Mouse (Mus musculus): ENCODE data around the gene Wdr91. TPM values are rescaled to one million over a fixed set of nuclear protein-coding genes. Genes with fewer than 3 reads are reported as not detected.

The Wdr91 gene
- polyA plus RNA-seq (2016; fragmentation: Nextera tagmentation; extraction: Ambion mirVana), result 13.1 and 14.0 TPM in 2 replicates

- Histone ChIP-seq H3K9me3 (no peaks in the 10 kb centered on the region), H3K27me3 (replicated peaks) (no peaks in the 10 kb centered on the region), H3K9ac (peak within 1 kb of the TSS; percentile 69), H3K4me3 (peak within 1 kb of the TSS; percentile 76), H3K4me2 (replicated peaks) (peak within 1 kb of the TSS; percentile 77), H3K36me3 (peaks cover 22% of the 10 kb centered on the region), H3K27ac (no peak within 1 kb of the TSS), H3K4me1 (peaks cover 9% of the 10 kb centered on the region)
- peak; percentile 93 for ATAC-seq (ENCODE audit: low FRiP score, low read depth)
- under 1% methylated on average over 64 of the region's 64 CpGs for WGBS
Measured at GRCm38 (mm10) chr6:34910371-34911219, at the start of gene Wdr91. TSS of gene Wdr91 (minus strand) at chr6:34910876.

GRCm38 (mm10) chr6:34959131-34959530 is 48.5 kb upstream of the Wdr91 start:
- Histone ChIP-seq H3K9me3 (no peaks in the 10 kb centered on the region), H3K27ac (no peak overlapping the region), H3K9ac (no peak overlapping the region), H3K4me1 (peaks cover 4% of the 10 kb centered on the region; the same call in 1 of the 2 replicates), H3K36me3 (no peaks in the 10 kb centered on the region), H3K4me3 (no peak overlapping the region), H3K27me3 (replicated peaks) (no peaks in the 10 kb centered on the region), H3K4me2 (replicated peaks) (no peak overlapping the region)
- 88% methylated on average over 7 of the region's 7 CpGs for WGBS
- ATAC-seq (ENCODE audit: low FRiP score, low read depth), result no peak

GRCm38 (mm10) chr6:34955862-34956241 is 45.2 kb upstream of the Wdr91 start:
- H3K9me3 ChIP-seq, result no peaks in the 10 kb centered on the region
- H3K27me3 ChIP-seq (replicated peaks), result no peaks in the 10 kb centered on the region
- ATAC-seq (ENCODE audit: low FRiP score, low read depth), result no peak; the same call in 1 of the 2 replicates
- H3K27ac ChIP-seq, result no peak overlapping the region
- no peaks in the 10 kb centered on the region for H3K36me3 ChIP-seq
- H3K9ac ChIP-seq, result no peak overlapping the region
- peak overlapping the region; percentile 41 for H3K4me2 ChIP-seq (replicated peaks)
- H3K4me3 ChIP-seq, result no peak overlapping the region
- peaks cover 4% of the 10 kb centered on the region; the same call in 1 of the 2 replicates for H3K4me1 ChIP-seq
- 42% methylated on average over 8 of the region's 8 CpGs for WGBS

GRCm38 (mm10) chr6:34954926-34955861 is 44.5 kb upstream of the Wdr91 start:
- Histone ChIP-seq H3K4me3 (no peak overlapping the region), H3K9ac (no peak overlapping the region), H3K4me2 (replicated peaks) (peak overlapping the region; percentile 41)

GRCm38 (mm10) chr6:34951956-34952667 is 41.4 kb upstream of the Wdr91 start:
- Histone ChIP-seq H3K9ac (no peak overlapping the region), H3K27ac (no peak overlapping the region), H3K4me1 (peaks cover 7% of the 10 kb centered on the region; the same call in 1 of the 2 replicates), H3K27me3 (replicated peaks) (0 out of 2 replicates have a peak, but pooled peaks cover 4% of the 10 kb centered on the region), H3K36me3 (no peaks in the 10 kb centered on the region), H3K4me3 (no peak overlapping the region), H3K4me2 (replicated peaks) (no peak overlapping the region), H3K9me3 (no peaks in the 10 kb centered on the region)
- 75% methylated on average over 7 of the region's 7 CpGs for WGBS
- ATAC-seq (ENCODE audit: low FRiP score, low read depth), result no peak

More at GRCm38 (mm10) chr6:34954926-34955861, 44.5 kb upstream of the Wdr91 start:
- no peak overlapping the region for H3K27ac ChIP-seq
- H3K9me3 ChIP-seq, result no peaks in the 10 kb centered on the region
- peak; percentile 68; the same call in 1 of the 2 replicates for ATAC-seq (ENCODE audit: low FRiP score, low read depth)
- no peaks in the 10 kb centered on the region for H3K27me3 ChIP-seq (replicated peaks)
- peaks cover 4% of the 10 kb centered on the region; the same call in 1 of the 2 replicates for H3K4me1 ChIP-seq
- 55% methylated on average over 18 of the region's 18 CpGs for WGBS
- no peaks in the 10 kb centered on the region for H3K36me3 ChIP-seq

- Histone ChIP-seq H3K4me2 (replicated peaks) (no peak overlapping the region), H3K27ac (no peak overlapping the region), H3K9me3 (no peaks in the 10 kb centered on the region), H3K27me3 (replicated peaks) (0 out of 2 replicates have a peak, but pooled peaks cover 4% of the 10 kb centered on the region), H3K9ac (no peak overlapping the region), H3K4me1 (peaks cover 7% of the 10 kb centered on the region; the same call in 1 of the 2 replicates), H3K4me3 (no peak overlapping the region), H3K36me3 (no peaks in the 10 kb centered on the region)
- 87% methylated on average over 7 of the region's 7 CpGs for WGBS
- no peak for ATAC-seq (ENCODE audit: low FRiP score, low read depth)
Measured at GRCm38 (mm10) chr6:34951518-34951917, 40.8 kb upstream of the Wdr91 start.

- H3K4me2 ChIP-seq (replicated peaks), result peak overlapping the region; percentile 49
- no peaks in the 10 kb centered on the region for H3K9me3 ChIP-seq
- H3K9ac ChIP-seq, result no peak overlapping the region
- no peak overlapping the region for H3K4me3 ChIP-seq
- no peak overlapping the region for H3K27ac ChIP-seq
- WGBS, result 17% methylated on average over 11 of the region's 11 CpGs
- peaks cover 4% of the 10 kb centered on the region; the same call in 1 of the 2 replicates for H3K4me1 ChIP-seq
- no peaks in the 10 kb centered on the region for H3K36me3 ChIP-seq
- 0 out of 2 replicates have a peak, but pooled peaks cover 4% of the 10 kb centered on the region for H3K27me3 ChIP-seq (replicated peaks)
- ATAC-seq (ENCODE audit: low FRiP score, low read depth), result no peak
Measured at GRCm38 (mm10) chr6:34948461-34948860, 37.8 kb upstream of the Wdr91 start.

GRCm38 (mm10) chr6:34946486-34947079 is 35.9 kb upstream of the Wdr91 start:
- H3K4me3 ChIP-seq, result no peak overlapping the region
- H3K4me1 ChIP-seq, result peaks cover 4% of the 10 kb centered on the region; the same call in 1 of the 2 replicates
- ATAC-seq (ENCODE audit: low FRiP score, low read depth), result no peak
- H3K36me3 ChIP-seq, result no peaks in the 10 kb centered on the region
- no peak overlapping the region for H3K27ac ChIP-seq
- H3K9me3 ChIP-seq, result no peaks in the 10 kb centered on the region
- no peak overlapping the region for H3K4me2 ChIP-seq (replicated peaks)
- 0 out of 2 replicates have a peak, but pooled peaks cover 4% of the 10 kb centered on the region for H3K27me3 ChIP-seq (replicated peaks)
- 92% methylated on average over 1 of the region's 1 CpGs for WGBS
- no peak overlapping the region for H3K9ac ChIP-seq

- no peak overlapping the region for H3K4me3 ChIP-seq
- 84% methylated on average over 5 of the region's 5 CpGs for WGBS
- H3K9me3 ChIP-seq, result no peaks in the 10 kb centered on the region
- H3K27me3 ChIP-seq (replicated peaks), result 0 out of 2 replicates have a peak, but pooled peaks cover 4% of the 10 kb centered on the region
- no peak overlapping the region for H3K4me2 ChIP-seq (replicated peaks)
- no peak for ATAC-seq (ENCODE audit: low FRiP score, low read depth)
- H3K9ac ChIP-seq, result no peak overlapping the region
- H3K4me1 ChIP-seq, result no peaks in the 10 kb centered on the region; the same call in 1 of the 2 replicates
- no peak overlapping the region for H3K27ac ChIP-seq
- H3K36me3 ChIP-seq, result no peaks in the 10 kb centered on the region
Measured at GRCm38 (mm10) chr6:34943499-34943898, 32.8 kb upstream of the Wdr91 start.

GRCm38 (mm10) chr6:34942446-34942845 is 31.8 kb upstream of the Wdr91 start:
- H3K4me1 ChIP-seq, result no peaks in the 10 kb centered on the region
- no peaks in the 10 kb centered on the region for H3K36me3 ChIP-seq
- no peak overlapping the region for H3K4me2 ChIP-seq (replicated peaks)
- no peak overlapping the region for H3K27ac ChIP-seq
- no peaks in the 10 kb centered on the region for H3K9me3 ChIP-seq
- H3K4me3 ChIP-seq, result no peak overlapping the region
- H3K27me3 ChIP-seq (replicated peaks), result no peaks in the 10 kb centered on the region
- H3K9ac ChIP-seq, result no peak overlapping the region
- no peak for ATAC-seq (ENCODE audit: low FRiP score, low read depth)
- 88% methylated on average over 9 of the region's 9 CpGs for WGBS

GRCm38 (mm10) chr6:34941496-34941895 is 30.8 kb upstream of the Wdr91 start:
- H3K9ac ChIP-seq, result no peak overlapping the region
- H3K4me3 ChIP-seq, result no peak overlapping the region
- no peak overlapping the region for H3K4me2 ChIP-seq (replicated peaks)
- ATAC-seq (ENCODE audit: low FRiP score, low read depth), result no peak
- H3K36me3 ChIP-seq, result no peaks in the 10 kb centered on the region
- H3K27ac ChIP-seq, result no peak overlapping the region
- H3K4me1 ChIP-seq, result no peaks in the 10 kb centered on the region
- 74% methylated on average over 2 of the region's 2 CpGs for WGBS
- H3K9me3 ChIP-seq, result no peaks in the 10 kb centered on the region
- no peaks in the 10 kb centered on the region for H3K27me3 ChIP-seq (replicated peaks)
